Mouse (Mus musculus): Measurements from ENCODE around the gene Veph1. TPM values are rescaled to one million over a fixed set of nuclear protein-coding genes. Genes with fewer than 3 reads are reported as not detected.

Veph1 gene
- polyA plus RNA-seq, 1 experiment, result not detected

- no peaks in the 10 kb centered on the region for H3K4me1 ChIP-seq (ENCODE audit: control insufficient read depth, insufficient read depth, insufficient read length)
- H3K27ac ChIP-seq (ENCODE audit: insufficient read depth, low read length), result no peak overlapping the region
- H3K27me3 ChIP-seq (ENCODE audit: control insufficient read depth, insufficient read depth, low read length), result no peaks in the 10 kb centered on the region
- no peak for TF ChIP-seq POLR2A (IDR thresholded peaks at IDR 0.05; ENCODE audit: low read depth, low read length)
- TF ChIP-seq CTCF (IDR thresholded peaks at IDR 0.05; ENCODE audit: extremely low read depth, insufficient read depth, insufficient read length, insufficient replicate concordance), result no peak
- H3K36me3 ChIP-seq (ENCODE audit: control insufficient read depth, insufficient read depth, low read length), result no peaks in the 10 kb centered on the region
- H3K4me3 ChIP-seq (ENCODE audit: extremely low read depth, insufficient read depth, insufficient read length), result no peak overlapping the region
- WGBS, result 83% methylated on average over 5 of the region's 5 CpGs
- DNase-seq (ENCODE audit: low read depth in 1 of 2, low spot score in 2 of 2), result no peak
These were observed 131.6 kb downstream of the Veph1 start for GRCm38 (mm10) chr3:66165026-66165425.

GRCm38 (mm10) chr3:66164585-66164984, 132.1 kb downstream of the Veph1 start:
- H3K4me3 ChIP-seq (ENCODE audit: extremely low read depth, insufficient read depth, insufficient read length), result no peak overlapping the region
- 80% methylated on average over 3 of the region's 3 CpGs for WGBS
- no peaks in the 10 kb centered on the region for H3K4me1 ChIP-seq (ENCODE audit: control insufficient read depth, insufficient read depth, insufficient read length)
- TF ChIP-seq CTCF (IDR thresholded peaks at IDR 0.05; ENCODE audit: extremely low read depth, insufficient read depth, insufficient read length, insufficient replicate concordance) (no peak), POLR2A (IDR thresholded peaks at IDR 0.05; ENCODE audit: low read depth, low read length) (no peak)
- no peak overlapping the region for H3K27ac ChIP-seq (ENCODE audit: insufficient read depth, low read length)
- no peak for DNase-seq (ENCODE audit: low read depth in 1 of 2, low spot score in 2 of 2)
- H3K36me3 ChIP-seq (ENCODE audit: control insufficient read depth, insufficient read depth, low read length), result no peaks in the 10 kb centered on the region
- H3K27me3 ChIP-seq (ENCODE audit: control insufficient read depth, insufficient read depth, low read length), result no peaks in the 10 kb centered on the region

GRCm38 (mm10) chr3:66162612-66163011, 134.0 kb downstream of the Veph1 start:
- Histone ChIP-seq H3K4me1 (ENCODE audit: control insufficient read depth, insufficient read depth, insufficient read length) (no peaks in the 10 kb centered on the region), H3K4me3 (ENCODE audit: extremely low read depth, insufficient read depth, insufficient read length) (no peak overlapping the region), H3K27me3 (ENCODE audit: control insufficient read depth, insufficient read depth, low read length) (no peaks in the 10 kb centered on the region), H3K27ac (ENCODE audit: insufficient read depth, low read length) (no peak overlapping the region), H3K36me3 (ENCODE audit: control insufficient read depth, insufficient read depth, low read length) (no peaks in the 10 kb centered on the region)
- no peak for TF ChIP-seq CTCF (IDR thresholded peaks at IDR 0.05; ENCODE audit: extremely low read depth, insufficient read depth, insufficient read length, insufficient replicate concordance)
- TF ChIP-seq POLR2A (IDR thresholded peaks at IDR 0.05; ENCODE audit: low read depth, low read length), result no peak
- WGBS, result 86% methylated on average over 6 of the region's 6 CpGs
- no peak for DNase-seq (ENCODE audit: low read depth in 1 of 2, low spot score in 2 of 2)

- Histone ChIP-seq H3K27me3 (ENCODE audit: control insufficient read depth, insufficient read depth, low read length) (no peaks in the 10 kb centered on the region), H3K27ac (ENCODE audit: insufficient read depth, low read length) (no peak overlapping the region), H3K36me3 (ENCODE audit: control insufficient read depth, insufficient read depth, low read length) (no peaks in the 10 kb centered on the region), H3K4me1 (ENCODE audit: control insufficient read depth, insufficient read depth, insufficient read length) (no peaks in the 10 kb centered on the region), H3K4me3 (ENCODE audit: extremely low read depth, insufficient read depth, insufficient read length) (no peak overlapping the region)
- TF ChIP-seq POLR2A (IDR thresholded peaks at IDR 0.05; ENCODE audit: low read depth, low read length), result no peak
- TF ChIP-seq CTCF (IDR thresholded peaks at IDR 0.05; ENCODE audit: extremely low read depth, insufficient read depth, insufficient read length, insufficient replicate concordance), result no peak
- no peak for DNase-seq (ENCODE audit: low read depth in 1 of 2, low spot score in 2 of 2)
- WGBS, result 86% methylated on average over 8 of the region's 8 CpGs
These were observed 138.7 kb downstream of the Veph1 start for GRCm38 (mm10) chr3:66157947-66158346.

- Histone ChIP-seq H3K4me1 (ENCODE audit: control insufficient read depth, insufficient read depth, insufficient read length) (no peaks in the 10 kb centered on the region), H3K27ac (ENCODE audit: insufficient read depth, low read length) (no peak overlapping the region), H3K36me3 (ENCODE audit: control insufficient read depth, insufficient read depth, low read length) (no peaks in the 10 kb centered on the region), H3K27me3 (ENCODE audit: control insufficient read depth, insufficient read depth, low read length) (no peaks in the 10 kb centered on the region), H3K4me3 (ENCODE audit: extremely low read depth, insufficient read depth, insufficient read length) (no peak overlapping the region)
- 81% methylated on average over 7 of the region's 7 CpGs for WGBS
- no peak for DNase-seq (ENCODE audit: low read depth in 1 of 2, low spot score in 2 of 2)
- TF ChIP-seq CTCF (IDR thresholded peaks at IDR 0.05; ENCODE audit: extremely low read depth, insufficient read depth, insufficient read length, insufficient replicate concordance), result no peak
- TF ChIP-seq POLR2A (IDR thresholded peaks at IDR 0.05; ENCODE audit: low read depth, low read length), result no peak
These were observed 159.0 kb downstream of the Veph1 start for GRCm38 (mm10) chr3:66137601-66138000.

- H3K27me3 ChIP-seq (ENCODE audit: control insufficient read depth, insufficient read depth, low read length), result no peaks in the 10 kb centered on the region
- TF ChIP-seq CTCF (IDR thresholded peaks at IDR 0.05; ENCODE audit: extremely low read depth, insufficient read depth, insufficient read length, insufficient replicate concordance) (no peak), POLR2A (IDR thresholded peaks at IDR 0.05; ENCODE audit: low read depth, low read length) (no peak)
- H3K27ac ChIP-seq (ENCODE audit: insufficient read depth, low read length), result no peak overlapping the region
- 84% methylated on average over 4 of the region's 4 CpGs for WGBS
- no peak for DNase-seq (ENCODE audit: low read depth in 1 of 2, low spot score in 2 of 2)
- H3K4me3 ChIP-seq (ENCODE audit: extremely low read depth, insufficient read depth, insufficient read length), result no peak overlapping the region
- no peaks in the 10 kb centered on the region for H3K4me1 ChIP-seq (ENCODE audit: control insufficient read depth, insufficient read depth, insufficient read length)
- H3K36me3 ChIP-seq (ENCODE audit: control insufficient read depth, insufficient read depth, low read length), result no peaks in the 10 kb centered on the region
These were observed 165.2 kb downstream of the Veph1 start for GRCm38 (mm10) chr3:66131264-66131950.

- H3K27me3 ChIP-seq (ENCODE audit: control insufficient read depth, insufficient read depth, low read length), result no peaks in the 10 kb centered on the region
- no peak overlapping the region for H3K4me3 ChIP-seq (ENCODE audit: extremely low read depth, insufficient read depth, insufficient read length)
- WGBS, result 6% methylated on average over 5 of the region's 5 CpGs
- no peak overlapping the region for H3K27ac ChIP-seq (ENCODE audit: insufficient read depth, low read length)
- no peak for DNase-seq (ENCODE audit: low read depth in 1 of 2, low spot score in 2 of 2)
- TF ChIP-seq CTCF (IDR thresholded peaks at IDR 0.05; ENCODE audit: extremely low read depth, insufficient read depth, insufficient read length, insufficient replicate concordance), result no peak
- no peak for TF ChIP-seq POLR2A (IDR thresholded peaks at IDR 0.05; ENCODE audit: low read depth, low read length)
- H3K4me1 ChIP-seq (ENCODE audit: control insufficient read depth, insufficient read depth, insufficient read length), result no peaks in the 10 kb centered on the region
- H3K36me3 ChIP-seq (ENCODE audit: control insufficient read depth, insufficient read depth, low read length), result no peaks in the 10 kb centered on the region
These were observed 166.9 kb downstream of the Veph1 start for GRCm38 (mm10) chr3:66129689-66130088.

All from spleen, adult 2 months (tissue).